Mouse (Mus musculus) erythroblast, embryonic 14.5 days (primary cell): ENCODE measurements around the gene Nhsl1. TPM values are rescaled to one million over a fixed set of nuclear protein-coding genes. Genes with fewer than 3 reads are reported as not detected.

Source experiments
- H3K27me3 ChIP-seq: 2 replicates; pipeline ENCODE4 v1.6.1; 2012; ENCODE audit warnings: inconsistent platforms; ENCODE audit not compliant: control insufficient read depth
- H3K36me3 ChIP-seq: 2 replicates; pipeline ENCODE4 v1.6.1; 2012; ENCODE audit warnings: mild to moderate bottlenecking, inconsistent platforms; ENCODE audit not compliant: control insufficient read depth
- H3K4me1 ChIP-seq: 2 replicates; pipeline ENCODE4 v1.6.1; 2012; ENCODE audit warnings: inconsistent platforms; ENCODE audit not compliant: control insufficient read depth
- H3K4me3 ChIP-seq: replicated peaks from 2 replicates; pipeline ENCODE3; 2012; ENCODE audit warnings: moderate library complexity, mild to moderate bottlenecking, inconsistent platforms
- H3K9me3 ChIP-seq: 2 replicates; pipeline ENCODE4 v1.6.1; 2012; ENCODE audit warnings: low read length, inconsistent platforms, mixed read lengths; ENCODE audit not compliant: control insufficient read depth
- GATA1 ChIP-seq: IDR thresholded peaks from 2 replicates; pipeline ENCODE4 v1.6.1; 2012; ENCODE audit warnings: low read length, inconsistent platforms, mixed read lengths
- TAL1 ChIP-seq: IDR thresholded peaks from 3 replicates; pipeline ENCODE4 v1.6.1; 2012; ENCODE audit warnings: low read length, inconsistent platforms, mixed read lengths
- polyA plus RNA-seq: library from polyadenylated mRNA; stranded (reverse); fragments of >175 nt; gene quantifications from 2 replicates; pipeline ENCODE4 v1.2.3, GENCODE M21; 2012

Nhsl1 gene
- polyA plus RNA-seq, 1 experiment = not detected

GRCm38 (mm10) chr10:18321861-18322260 lies 3.1 kb downstream of the Nhsl1 start:
- TF ChIP-seq TAL1 (no peak), GATA1 (no peak)
- no peaks in the 10 kb centered on the region for H3K4me1 ChIP-seq
- H3K36me3 ChIP-seq = no peaks in the 10 kb centered on the region
- H3K27me3 ChIP-seq = peaks cover 33% of the 10 kb centered on the region
- H3K9me3 ChIP-seq = no peaks in the 10 kb centered on the region
- H3K4me3 ChIP-seq = no peak overlapping the region

DNA sequence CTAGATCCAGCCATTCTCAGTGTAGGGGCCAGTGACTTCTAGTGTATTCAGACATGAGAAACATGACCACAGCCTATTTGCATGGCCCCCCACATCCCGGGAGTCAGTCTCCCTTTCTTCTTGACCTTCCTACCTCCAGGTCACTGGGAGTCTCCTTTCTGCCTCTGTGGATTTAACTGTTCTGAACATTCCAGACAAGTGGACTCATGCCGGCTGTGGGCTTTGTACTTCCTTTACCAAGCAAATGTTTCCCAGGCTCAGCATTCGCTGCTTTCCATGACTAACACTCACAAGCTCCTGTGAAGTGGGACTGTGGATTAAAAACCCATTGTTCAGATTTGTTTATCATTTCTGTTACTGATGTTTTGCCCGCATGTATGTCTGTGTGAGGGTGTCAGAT lies 4.9 kb downstream of the Nhsl1 start:
- Histone ChIP-seq H3K4me3 (no peak overlapping the region), H3K4me1 (no peaks in the 10 kb centered on the region), H3K27me3 (peaks cover 15% of the 10 kb centered on the region), H3K36me3 (no peaks in the 10 kb centered on the region), H3K9me3 (no peaks in the 10 kb centered on the region)
- TF ChIP-seq GATA1 (no peak), TAL1 (no peak)

GRCm38 (mm10) chr10:18328331-18328908 lies 9.6 kb downstream of the Nhsl1 start:
- H3K36me3 ChIP-seq = no peaks in the 10 kb centered on the region
- H3K27me3 ChIP-seq = no peaks in the 10 kb centered on the region
- no peaks in the 10 kb centered on the region for H3K9me3 ChIP-seq
- H3K4me3 ChIP-seq = no peak overlapping the region
- TF ChIP-seq GATA1 = no peak
- TF ChIP-seq TAL1 = no peak
- no peaks in the 10 kb centered on the region for H3K4me1 ChIP-seq

DNA sequence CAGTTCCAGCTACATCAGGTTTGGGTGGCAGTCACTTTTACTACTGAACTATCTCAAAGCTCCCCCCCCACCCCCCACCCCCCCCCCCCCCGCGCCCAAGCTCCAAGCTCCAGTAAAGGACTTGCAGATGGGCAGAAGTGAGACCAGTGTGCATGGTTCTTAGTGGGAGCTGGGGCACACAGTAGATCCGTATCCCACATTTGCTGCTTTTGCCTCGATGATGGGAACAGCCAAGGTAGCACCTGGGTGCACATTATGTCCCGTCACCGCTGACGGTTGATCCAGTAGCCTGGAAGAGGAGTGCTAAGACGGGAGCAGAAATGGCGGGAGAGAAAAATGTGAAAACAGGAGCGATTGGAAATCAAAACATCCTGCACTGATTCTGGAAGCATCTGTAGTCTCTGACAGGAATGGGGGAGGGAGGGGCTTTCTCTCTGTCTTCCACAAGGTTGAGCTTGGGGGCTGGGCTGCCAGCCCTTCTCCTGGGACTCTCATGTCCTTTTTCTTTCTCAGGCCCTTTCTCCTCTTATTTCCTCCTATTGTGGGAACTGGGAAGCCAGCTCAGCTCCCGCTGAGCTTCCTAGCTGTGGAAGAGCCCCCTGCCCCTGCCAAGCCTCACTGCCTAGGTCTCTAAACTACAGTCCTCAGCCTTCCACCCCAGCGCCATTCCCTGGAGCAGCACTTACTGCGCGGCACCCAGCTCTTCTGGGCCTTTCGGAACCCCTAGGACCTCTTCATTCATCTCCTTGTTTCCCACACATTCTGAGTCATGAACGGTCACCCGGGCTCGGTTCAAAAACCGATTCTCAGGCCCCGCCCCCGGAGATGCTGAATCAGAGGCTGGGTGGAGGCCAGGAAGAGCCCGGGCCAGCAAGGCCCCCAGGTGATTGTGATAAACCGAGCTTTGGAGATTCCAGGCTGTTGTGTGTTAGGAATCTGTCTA lies 10.6 kb downstream of the Nhsl1 start:
- Histone ChIP-seq H3K27me3 (no peaks in the 10 kb centered on the region), H3K4me3 (no peak overlapping the region), H3K36me3 (no peaks in the 10 kb centered on the region), H3K9me3 (no peaks in the 10 kb centered on the region), H3K4me1 (no peaks in the 10 kb centered on the region)
- TF ChIP-seq TAL1 (no peak), GATA1 (no peak)

DNA sequence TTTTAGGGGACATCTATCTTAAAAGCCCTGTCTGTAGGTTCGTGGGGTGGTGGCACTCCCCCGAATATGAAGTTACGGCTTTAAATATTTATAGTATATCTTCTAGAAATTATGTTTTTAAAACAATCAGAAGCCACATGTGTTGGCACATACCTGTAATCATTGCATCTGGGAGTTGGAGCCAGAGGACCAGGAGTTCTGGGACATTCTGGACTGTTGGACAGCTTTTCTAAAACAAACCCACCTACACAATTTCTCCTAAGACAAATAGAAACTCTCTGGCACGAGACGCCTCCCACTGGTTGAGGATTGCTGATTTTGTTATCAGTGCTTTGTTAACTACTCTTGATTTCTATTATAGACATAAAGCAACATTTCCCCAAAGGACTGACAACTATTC lies 11.7 kb downstream of the Nhsl1 start:
- no peaks in the 10 kb centered on the region for H3K36me3 ChIP-seq
- no peak for TF ChIP-seq GATA1
- no peak for TF ChIP-seq TAL1
- no peak overlapping the region for H3K4me3 ChIP-seq
- no peaks in the 10 kb centered on the region for H3K27me3 ChIP-seq
- no peaks in the 10 kb centered on the region for H3K9me3 ChIP-seq
- no peaks in the 10 kb centered on the region for H3K4me1 ChIP-seq

DNA sequence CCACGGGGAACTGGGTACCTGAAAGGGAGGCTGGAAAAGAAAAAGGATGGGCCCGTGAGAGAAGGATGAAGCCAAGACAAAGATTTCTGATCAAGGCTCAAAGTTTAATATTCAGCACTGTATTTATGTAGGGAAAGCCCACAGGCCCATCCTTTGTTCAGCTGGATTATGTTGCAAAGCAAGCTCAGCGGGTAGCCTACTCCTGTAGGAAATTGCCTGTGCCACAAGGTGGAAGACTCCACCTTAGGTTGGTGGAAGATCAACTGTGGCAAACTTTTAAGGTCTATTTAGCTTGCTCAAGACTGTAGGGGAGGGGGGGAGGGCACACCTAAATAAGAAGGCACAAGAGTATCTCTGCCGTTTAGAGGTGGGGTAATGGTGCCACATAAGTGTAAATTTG lies 14.8 kb downstream of the Nhsl1 start:
- H3K27me3 ChIP-seq = no peaks in the 10 kb centered on the region
- no peak overlapping the region for H3K4me3 ChIP-seq
- H3K4me1 ChIP-seq = no peaks in the 10 kb centered on the region
- TF ChIP-seq TAL1 (no peak), GATA1 (no peak)
- no peaks in the 10 kb centered on the region for H3K36me3 ChIP-seq
- no peaks in the 10 kb centered on the region for H3K9me3 ChIP-seq

DNA sequence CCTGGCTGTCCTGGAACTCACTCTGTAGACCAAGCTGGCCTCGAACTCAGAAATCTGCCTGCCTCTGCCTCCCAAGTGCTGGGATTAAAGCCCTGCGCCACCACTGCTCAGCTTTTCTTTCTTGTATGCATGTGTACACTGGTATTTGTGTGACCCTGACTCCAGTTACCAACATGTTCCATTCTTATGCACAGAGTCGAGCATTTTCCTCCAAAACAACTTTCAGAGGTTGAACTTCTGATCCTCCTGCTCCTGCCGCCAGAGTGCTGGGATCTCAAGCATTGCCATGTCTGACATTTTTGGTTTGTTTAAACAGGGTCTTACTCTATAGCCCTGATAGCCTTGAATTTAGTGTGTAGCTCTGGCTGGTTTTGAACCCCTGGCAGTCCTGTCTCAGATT lies 15.4 kb downstream of the Nhsl1 start:
- Histone ChIP-seq H3K4me3 (no peak overlapping the region), H3K27me3 (no peaks in the 10 kb centered on the region), H3K36me3 (no peaks in the 10 kb centered on the region), H3K4me1 (no peaks in the 10 kb centered on the region), H3K9me3 (no peaks in the 10 kb centered on the region)
- TF ChIP-seq TAL1 = no peak
- no peak for TF ChIP-seq GATA1

GRCm38 (mm10) chr10:18334734-18335133 lies 15.9 kb downstream of the Nhsl1 start:
- no peaks in the 10 kb centered on the region for H3K4me1 ChIP-seq
- H3K27me3 ChIP-seq = no peaks in the 10 kb centered on the region
- no peaks in the 10 kb centered on the region for H3K36me3 ChIP-seq
- H3K4me3 ChIP-seq = no peak overlapping the region
- TF ChIP-seq GATA1 = no peak
- TF ChIP-seq TAL1 = no peak
- H3K9me3 ChIP-seq = no peaks in the 10 kb centered on the region

GRCm38 (mm10) chr10:18337725-18338124 lies 18.9 kb downstream of the Nhsl1 start:
- Histone ChIP-seq H3K4me1 (no peaks in the 10 kb centered on the region), H3K36me3 (no peaks in the 10 kb centered on the region), H3K4me3 (no peak overlapping the region), H3K9me3 (no peaks in the 10 kb centered on the region), H3K27me3 (no peaks in the 10 kb centered on the region)
- TF ChIP-seq GATA1 (no peak), TAL1 (no peak)
